9 mouse cellular contexts compared by ENCODE assay signal in the genomic region with DNA sequence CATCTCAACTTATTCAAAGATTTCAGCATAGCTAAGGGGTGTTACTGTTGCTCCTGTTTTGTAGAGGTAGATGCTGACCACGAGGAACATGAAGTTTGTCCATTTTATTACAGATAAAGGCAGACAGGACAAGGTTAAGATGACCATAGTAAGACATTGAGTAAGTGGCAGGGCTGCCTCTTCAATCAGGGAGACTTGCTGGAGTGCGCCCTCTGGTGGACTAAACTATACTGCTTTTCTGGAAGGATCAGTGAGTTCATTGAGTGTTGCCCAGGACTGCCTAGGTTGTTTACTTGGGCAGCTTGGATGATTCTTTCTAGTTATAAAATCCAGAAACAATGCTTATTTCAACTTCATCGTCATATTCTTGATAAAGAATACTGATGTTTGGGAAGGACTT. TPM values are rescaled to one million over a fixed set of nuclear protein-coding genes. Genes with fewer than 3 reads are reported as not detected.
A peak's percentile ranks its signal among the peaks of the same experiment; 100 is the strongest.
DNase-seq lines count a peak whose midpoint lies in the region; ATAC-seq and TF ChIP-seq lines count a peak whose summit lies in the region.
"Had no signal": no experiment of that assay in that cellular context is flagged by ENCODE, and none has a peak within 500 bp of the region (broad histone marks: within the 10 kb centered on the region; RNA-seq: fewer than 3 reads in every experiment).

No protein-coding gene starts in this region.

- H3K36me3 ChIP-seq in kidney, postnatal 0 days (ENCODE audit: insufficient read depth, low read length): no peaks in the 10 kb centered on the region
- no peaks in the 10 kb centered on the region for H3K36me3 ChIP-seq in liver, embryonic 11.5 days (ENCODE audit: control insufficient read depth, insufficient read depth, low read length)

- ATAC-seq in CD4-positive, CD25-positive, alpha-beta regulatory T cell, adult 4 months: peak; percentile 41
- no peak; the same call in 1 of the 2 replicates for ATAC-seq in kidney, postnatal 0 days (replicated peaks; ENCODE audit: low FRiP score, low read depth)
- ATAC-seq in liver, embryonic 11.5 days (replicated peaks; ENCODE audit: low FRiP score): 0 out of 2 replicates have a peak, but pooled peaks have one; percentile 47

- no peak overlapping the region for H3K4me2 ChIP-seq in kidney, postnatal 0 days (ENCODE audit: low read length)
- H3K4me2 ChIP-seq in liver, embryonic 11.5 days: no peak overlapping the region

- no peak overlapping the region for H3K27ac ChIP-seq in kidney, postnatal 0 days
- no peak overlapping the region for H3K27ac ChIP-seq in liver, embryonic 11.5 days (ENCODE audit: low read depth, low read length)

- H3K4me1 ChIP-seq in kidney, postnatal 0 days (replicated peaks; ENCODE audit: insufficient read depth, low read length): no peaks in the 10 kb centered on the region
- no peaks in the 10 kb centered on the region for H3K4me1 ChIP-seq in liver, embryonic 11.5 days (replicated peaks; ENCODE audit: control insufficient read depth, insufficient read depth, low read length)

- H3K4me3 ChIP-seq in kidney, postnatal 0 days (replicated peaks; ENCODE audit: low read depth, low read length): no peak overlapping the region
- H3K4me3 ChIP-seq in liver, embryonic 11.5 days (ENCODE audit: low read depth, low read length): no peak overlapping the region

- H3K27me3 ChIP-seq in kidney, postnatal 0 days (ENCODE audit: insufficient read depth, low read length): no peaks in the 10 kb centered on the region
- H3K27me3 ChIP-seq in liver, embryonic 11.5 days (replicated peaks; ENCODE audit: control insufficient read depth, insufficient read depth, low read length): no peaks in the 10 kb centered on the region

- WGBS in kidney, postnatal 0 days: 11% methylated on average over 3 of the region's 3 CpGs
- 2% methylated on average over 3 of the region's 3 CpGs for WGBS in liver, embryonic 11.5 days

- H3K9me3 ChIP-seq in kidney, postnatal 0 days (replicated peaks; ENCODE audit: low read length): no peaks in the 10 kb centered on the region
- H3K9me3 ChIP-seq in liver, embryonic 11.5 days (ENCODE audit: control insufficient read depth, low read length): no peaks in the 10 kb centered on the region

- TF ChIP-seq CTCF in kidney, postnatal 0 days (IDR thresholded peaks at IDR 0.05; ENCODE audit: low read depth): peak; percentile 91

- DNase-seq in ZHBTc4 (ENCODE audit: low read depth, low spot score): peak; percentile 79
- DNase-seq in cerebellum, postnatal 36 days: peak; percentile 22 to 44
- DNase-seq in gastrocnemius, adult 8-10 months (ENCODE audit: low spot score in 2 of 2): peak; percentile 8 to 13
- DNase-seq in kidney, postnatal 0 days (ENCODE audit: low spot score): peak; percentile 76
- DNase-seq in liver, embryonic 11.5 days (ENCODE audit: low spot score): no peak
- peak; percentile 45 for DNase-seq in ovary, postnatal 10 days (ENCODE audit: low spot score)
- DNase-seq in thymus, postnatal 36 days: peak; percentile 7 to 24

- no peak overlapping the region for H3K9ac ChIP-seq in kidney, postnatal 0 days (ENCODE audit: low read depth, low read length)
- H3K9ac ChIP-seq in liver, embryonic 11.5 days (ENCODE audit: low read depth, low read length): no peak overlapping the region

RNA-seq across cellular contexts. Expression of gene Akr1c14, which starts 47.1 kb away (rescaled TPM):
- polyA plus RNA-seq in CD4-positive, CD25-positive, alpha-beta regulatory T cell, adult 4 months (2017; shearing (Covaris generic)): not detected
- total RNA-seq in gastrocnemius, adult 8-10 months (2022): 1 to 10 TPM; 1.4 to 5.5 (median 2.6) TPM
- 1.7 and 2.0 TPM in 2 replicates for polyA plus RNA-seq in kidney, postnatal 0 days (2015; fragmentation: Nextera tagmentation; extraction: Ambion mirVana)
- 0.51 and 0.58 TPM in 2 replicates for polyA plus RNA-seq in liver, embryonic 11.5 days (2014; fragmentation: Nextera tagmentation; extraction: Ambion mirVana)

RNA-seq across cellular contexts. Expression of gene Ucn3, which starts 56.5 kb away (rescaled TPM):
- polyA plus RNA-seq in CD4-positive, CD25-positive, alpha-beta regulatory T cell, adult 4 months (2017; shearing (Covaris generic)): not detected
- total RNA-seq in gastrocnemius, adult 8-10 months (2022): not detected
- not detected in 2 replicates for polyA plus RNA-seq in kidney, postnatal 0 days (2015; fragmentation: Nextera tagmentation; extraction: Ambion mirVana)
- not detected in 2 replicates for polyA plus RNA-seq in liver, embryonic 11.5 days (2014; fragmentation: Nextera tagmentation; extraction: Ambion mirVana)
- polyA plus RNA-seq: heart, embryonic 16.5 days had no signal
